Mouse (Mus musculus) liver, embryonic 12.5 days (tissue): ENCODE data around the gene Prdm16. TPM values are rescaled to one million over a fixed set of nuclear protein-coding genes. Genes with fewer than 3 reads are reported as not detected.
A peak's percentile ranks its signal among the peaks of the same experiment; 100 is the strongest.

Source experiments
- ATAC-seq: fragments of 200-750 bp; cut with Nextera tagmentation; 2 replicates; pipeline ENCODE4 v1.8.0; 2017; ENCODE audit warnings: moderate number of reproducible peaks, mild to moderate bottlenecking, moderate library complexity
- H3K27ac ChIP-seq: fragments of 300-500 bp; sonication (generic); 2 replicates; pipeline ENCODE4 v1.5.1; 2016; ENCODE audit warnings: mild to moderate bottlenecking
- H3K27me3 ChIP-seq: fragments of 300-500 bp; sonication (generic); replicated peaks from 2 replicates; pipeline ENCODE4 v1.6.1; 2016; ENCODE audit warnings: mild to moderate bottlenecking, moderate library complexity
- H3K36me3 ChIP-seq: fragments of 300-500 bp; sonication (generic); 2 replicates; pipeline ENCODE4 v1.6.1; 2016; ENCODE audit warnings: mild to moderate bottlenecking, moderate library complexity
- H3K4me1 ChIP-seq: fragments of 300-500 bp; sonication (generic); 2 replicates; pipeline ENCODE4 v1.6.1; 2016
- H3K4me2 ChIP-seq: fragments of 300-500 bp; sonication (generic); 2 replicates; pipeline ENCODE4 v1.6.1; 2016; ENCODE audit warnings: mild to moderate bottlenecking, moderate library complexity
- H3K4me3 ChIP-seq: fragments of 300-500 bp; sonication (generic); 2 replicates; pipeline ENCODE4 v1.5.1; 2016; ENCODE audit warnings: mild to moderate bottlenecking, moderate library complexity
- H3K9ac ChIP-seq: fragments of 300-500 bp; sonication (generic); 2 replicates; pipeline ENCODE4 v1.6.1; 2016; ENCODE audit warnings: mild to moderate bottlenecking, moderate library complexity
- H3K9me3 ChIP-seq: fragments of 300-500 bp; sonication (generic); replicated peaks from 2 replicates; pipeline ENCODE4 v1.6.1; 2016; ENCODE audit warnings: mild to moderate bottlenecking, moderate library complexity
- WGBS: fragments of 180-500 bp; shearing (Covaris S2); methylation state at CpG from one replicate; pipeline ENCODE4 v1.1.7; 2016; ENCODE audit not compliant: insufficient replicate concordance; 5-methylcytosine and 5-hydroxymethylcytosine counted together
- polyA plus RNA-seq: library from polyadenylated mRNA; unstranded; fragments of >200 nt; fragmentation: Nextera tagmentation; extraction: Ambion mirVana; gene quantifications from 2 replicates; pipeline ENCODE4 v1.2.1, GENCODE M21; 2016

The Prdm16 gene
- polyA plus RNA-seq, 1 experiment from 2014 or later = 2.4 TPM

DNA sequence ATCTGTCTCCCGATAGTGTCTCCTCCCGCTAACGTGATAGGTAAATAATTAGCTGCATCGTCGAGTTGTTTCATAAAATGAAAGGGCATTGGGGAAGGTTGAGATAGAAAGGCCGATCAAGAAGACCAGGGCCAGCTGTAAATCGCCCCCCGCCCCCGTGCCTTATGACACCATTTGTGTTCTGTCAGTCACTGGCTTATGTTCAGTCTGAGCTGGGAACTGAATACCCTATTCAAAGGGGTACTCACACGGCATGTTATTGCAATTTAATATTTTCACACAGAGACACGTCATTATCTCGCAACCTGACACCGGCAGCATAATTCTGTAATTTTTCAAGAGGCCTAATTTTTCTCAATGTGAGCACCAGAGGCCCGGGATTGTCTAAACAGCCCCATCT, 11.0 kb downstream of the Prdm16 start:
- Histone ChIP-seq H3K4me3 (no peak overlapping the region), H3K27ac (no peak overlapping the region), H3K27me3 (peaks cover 42% of the 10 kb centered on the region), H3K9ac (no peak overlapping the region), H3K4me1 (no peaks in the 10 kb centered on the region), H3K36me3 (no peaks in the 10 kb centered on the region), H3K4me2 (no peak overlapping the region), H3K9me3 (no peaks in the 10 kb centered on the region)
- WGBS = 60% methylated on average over 14 of the region's 14 CpGs
- no peak for ATAC-seq

DNA sequence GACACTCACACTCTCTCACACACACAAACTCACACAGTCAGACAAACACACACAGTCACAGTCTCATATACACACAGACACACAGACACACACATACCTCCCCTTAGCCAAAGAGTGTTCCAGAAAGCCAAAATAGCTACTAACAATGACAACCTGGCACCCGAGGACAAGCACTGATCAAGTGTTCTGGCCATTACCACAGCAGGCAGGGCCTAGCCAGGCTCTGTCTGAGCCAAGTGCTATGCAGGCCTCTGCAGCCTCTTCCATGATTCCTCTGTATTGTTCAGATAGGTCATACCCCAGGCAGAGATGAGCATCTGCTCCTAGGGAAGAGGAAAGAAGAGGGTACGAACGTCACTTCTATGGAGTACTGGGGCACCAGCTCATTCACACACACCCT, 13.4 kb downstream of the Prdm16 start:
- Histone ChIP-seq H3K9me3 (no peaks in the 10 kb centered on the region), H3K4me3 (no peak overlapping the region), H3K9ac (no peak overlapping the region), H3K27me3 (peaks cover 23% of the 10 kb centered on the region; the same call in 1 of the 2 replicates), H3K4me2 (no peak overlapping the region), H3K36me3 (no peaks in the 10 kb centered on the region), H3K27ac (no peak overlapping the region), H3K4me1 (peaks cover 2% of the 10 kb centered on the region; the same call in 1 of the 2 replicates)
- ATAC-seq = no peak
- 67% methylated on average over 3 of the region's 3 CpGs for WGBS

DNA sequence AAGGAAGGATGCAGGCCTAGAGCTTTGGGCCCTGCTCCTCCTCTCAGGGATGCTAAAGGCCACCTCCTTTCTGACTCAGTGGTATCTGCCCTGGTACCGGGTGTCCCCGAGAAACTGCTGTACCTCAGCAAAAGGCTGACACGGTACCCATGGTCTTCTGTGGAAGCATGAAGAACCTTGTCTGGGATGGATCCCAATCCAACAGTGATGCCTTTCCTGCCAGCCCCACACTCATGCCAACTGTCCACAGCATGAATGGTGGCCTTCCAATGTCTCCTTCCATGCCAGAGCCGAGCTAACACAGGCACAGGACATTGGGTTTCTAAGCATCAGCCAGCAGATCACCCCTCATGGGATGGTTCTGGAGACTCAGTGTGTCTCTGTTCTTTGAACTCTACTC, 14.2 kb downstream of the Prdm16 start:
- Histone ChIP-seq H3K9ac (no peak overlapping the region), H3K4me1 (peaks cover 7% of the 10 kb centered on the region; the same call in 1 of the 2 replicates), H3K9me3 (no peaks in the 10 kb centered on the region), H3K36me3 (no peaks in the 10 kb centered on the region), H3K27ac (no peak overlapping the region), H3K4me2 (no peak overlapping the region), H3K4me3 (no peak overlapping the region), H3K27me3 (peaks cover 18% of the 10 kb centered on the region; the same call in 1 of the 2 replicates)
- ATAC-seq = no peak
- 64% methylated on average over 4 of the region's 4 CpGs for WGBS

DNA sequence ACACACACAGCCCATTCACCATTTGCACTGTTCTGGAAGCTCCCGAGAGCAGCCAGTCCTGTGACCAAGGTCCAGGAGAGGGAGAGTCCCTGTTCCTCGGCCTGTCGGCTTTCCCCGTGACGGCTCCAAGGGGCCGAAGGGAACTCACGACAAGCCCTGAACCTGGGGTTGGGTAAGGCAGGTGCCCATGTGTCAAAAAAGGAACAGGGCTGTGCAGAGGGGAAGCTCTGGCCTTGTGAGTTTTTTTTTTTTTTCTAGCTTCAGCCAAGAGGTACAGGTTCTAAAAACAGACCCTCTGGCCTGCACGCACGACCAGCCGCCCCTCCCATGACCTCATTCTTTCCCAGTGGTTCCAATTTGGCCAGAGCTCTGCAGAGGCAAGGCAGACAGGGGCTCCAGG, 25.5 kb downstream of the Prdm16 start:
- H3K9ac ChIP-seq = no peak overlapping the region
- H3K27me3 ChIP-seq = no peaks in the 10 kb centered on the region; the same call in 1 of the 2 replicates
- no peaks in the 10 kb centered on the region for H3K36me3 ChIP-seq
- no peaks in the 10 kb centered on the region for H3K4me1 ChIP-seq
- no peak overlapping the region for H3K4me2 ChIP-seq
- no peaks in the 10 kb centered on the region for H3K9me3 ChIP-seq
- ATAC-seq = no peak; the same call in 1 of the 2 replicates
- no peak overlapping the region for H3K27ac ChIP-seq
- WGBS = 67% methylated on average over 10 of the region's 10 CpGs
- H3K4me3 ChIP-seq = no peak overlapping the region

DNA sequence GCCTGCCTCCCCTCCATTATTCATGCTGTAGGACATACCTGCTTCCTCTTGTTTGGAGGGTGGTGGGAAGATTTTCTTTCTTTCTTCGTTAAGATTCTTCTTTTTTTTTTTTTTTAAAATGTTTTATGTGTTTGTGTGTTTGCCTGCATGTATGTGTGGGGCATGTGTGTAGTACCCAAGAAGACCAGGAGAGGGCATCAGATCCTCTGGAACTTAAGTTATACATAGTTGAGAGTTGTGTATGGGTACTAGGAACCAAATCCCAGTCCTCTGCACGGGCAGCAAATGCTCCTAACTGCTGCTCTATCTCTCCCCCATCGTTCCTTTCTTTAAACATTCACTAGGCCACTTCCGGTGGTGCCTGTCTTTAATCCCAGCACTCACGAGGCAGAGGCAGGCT, 28.9 kb downstream of the Prdm16 start:
- H3K4me2 ChIP-seq = no peak overlapping the region
- H3K9ac ChIP-seq = no peak overlapping the region
- H3K4me3 ChIP-seq = no peak overlapping the region
- peaks cover 15% of the 10 kb centered on the region for H3K4me1 ChIP-seq
- no peaks in the 10 kb centered on the region for H3K9me3 ChIP-seq
- no peak overlapping the region for H3K27ac ChIP-seq
- H3K36me3 ChIP-seq = no peaks in the 10 kb centered on the region
- H3K27me3 ChIP-seq = no peaks in the 10 kb centered on the region
- no peak for ATAC-seq
- whole genome bisulfite sequencing = 64% methylated on average over 5 of the region's 5 CpGs

DNA sequence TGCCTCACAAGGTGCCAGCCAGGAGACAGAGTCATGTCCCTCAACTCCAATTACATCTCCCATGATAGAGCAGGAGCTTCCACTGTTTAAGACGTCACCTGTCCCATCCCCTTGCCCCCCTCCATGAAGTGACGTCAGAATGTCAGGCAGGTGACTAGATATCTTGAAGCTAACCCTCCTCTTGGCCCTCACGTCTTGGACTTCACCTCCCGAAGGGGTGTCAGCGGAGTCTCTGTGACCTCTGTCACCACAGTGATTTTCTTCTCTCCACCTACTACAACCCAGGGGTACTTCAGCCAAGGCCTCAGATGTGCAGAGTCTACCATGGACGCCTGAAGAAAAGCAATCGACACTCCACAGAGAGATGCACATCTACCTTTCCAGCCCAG, 32.2 kb downstream of the Prdm16 start:
- Histone ChIP-seq H3K27me3 (peaks cover 25% of the 10 kb centered on the region), H3K27ac (no peak overlapping the region), H3K36me3 (no peaks in the 10 kb centered on the region), H3K4me2 (no peak overlapping the region), H3K4me3 (no peak overlapping the region), H3K4me1 (peaks cover 15% of the 10 kb centered on the region), H3K9me3 (no peaks in the 10 kb centered on the region), H3K9ac (no peak overlapping the region)
- ATAC-seq = no peak
- WGBS = 58% methylated on average over 7 of the region's 7 CpGs

DNA sequence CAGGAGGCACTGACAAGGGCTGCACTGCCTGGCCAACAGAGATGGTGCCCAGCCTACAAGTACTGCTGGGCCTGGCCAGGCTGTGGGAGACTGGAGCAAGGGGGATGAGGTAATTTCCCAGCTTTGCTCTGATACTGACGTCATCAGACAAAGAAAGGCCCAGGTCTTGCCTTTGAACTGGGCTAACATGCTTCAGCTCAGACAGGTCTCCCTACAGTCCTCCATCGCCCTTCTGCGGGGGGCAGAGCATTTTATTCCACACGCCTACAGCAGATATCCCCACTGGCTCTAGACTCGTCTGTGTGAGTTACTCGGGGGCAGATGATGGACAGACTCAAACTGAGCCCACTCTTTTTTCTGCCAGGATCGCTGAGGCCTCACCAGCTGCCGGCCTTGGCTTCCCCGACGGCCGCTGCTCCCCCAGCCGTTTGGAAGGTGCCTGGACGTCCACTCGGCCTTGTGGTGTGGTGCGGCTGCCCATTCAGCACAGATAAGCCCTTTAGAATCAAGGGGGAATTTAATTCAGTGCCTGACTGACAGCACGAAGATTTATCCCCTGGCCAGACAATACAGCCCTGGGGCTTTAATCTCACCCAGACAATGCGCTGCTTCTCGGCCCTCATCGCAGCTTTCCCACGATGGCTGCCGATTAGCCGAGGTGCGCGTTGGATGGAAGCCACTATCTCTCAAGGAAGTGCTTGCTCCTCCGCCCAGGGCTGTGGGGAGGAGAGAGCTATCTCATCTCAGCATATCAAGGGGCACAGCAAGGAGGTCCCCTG, 32.8 kb downstream of the Prdm16 start:
- Histone ChIP-seq H3K4me3 (no peak overlapping the region), H3K4me2 (no peak overlapping the region), H3K9ac (no peak overlapping the region), H3K27me3 (peaks cover 25% of the 10 kb centered on the region), H3K36me3 (no peaks in the 10 kb centered on the region), H3K4me1 (peaks cover 15% of the 10 kb centered on the region), H3K9me3 (no peaks in the 10 kb centered on the region), H3K27ac (no peak overlapping the region)
- peak; percentile 87 for ATAC-seq
- WGBS = 43% methylated on average over 25 of the region's 25 CpGs

DNA sequence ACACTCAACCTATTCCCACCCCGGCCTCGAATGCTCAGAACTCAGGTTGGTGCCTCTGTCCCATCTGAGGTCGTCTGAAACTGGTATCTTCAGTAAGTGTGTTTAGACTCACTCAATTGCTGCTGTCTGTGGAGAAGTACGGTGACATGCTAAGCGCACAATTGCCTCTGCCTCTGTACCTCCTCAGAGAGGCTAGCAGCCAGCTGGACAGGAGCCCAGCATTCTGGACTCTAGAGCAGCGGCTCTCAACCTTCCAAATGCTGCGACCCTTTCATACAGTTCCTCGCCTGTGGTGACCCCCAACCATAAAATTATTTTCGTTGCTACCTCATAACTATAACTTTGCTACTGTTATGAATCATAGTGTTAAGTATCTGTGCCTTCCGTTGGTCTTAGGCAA, 34.3 kb downstream of the Prdm16 start:
- WGBS = 67% methylated on average over 10 of the region's 10 CpGs
- H3K4me2 ChIP-seq = no peak overlapping the region
- H3K9me3 ChIP-seq = no peaks in the 10 kb centered on the region
- H3K27ac ChIP-seq = no peak overlapping the region
- peaks cover 34% of the 10 kb centered on the region for H3K27me3 ChIP-seq
- H3K9ac ChIP-seq = no peak overlapping the region
- ATAC-seq = no peak
- no peaks in the 10 kb centered on the region for H3K36me3 ChIP-seq
- peaks cover 22% of the 10 kb centered on the region for H3K4me1 ChIP-seq
- no peak overlapping the region for H3K4me3 ChIP-seq

DNA sequence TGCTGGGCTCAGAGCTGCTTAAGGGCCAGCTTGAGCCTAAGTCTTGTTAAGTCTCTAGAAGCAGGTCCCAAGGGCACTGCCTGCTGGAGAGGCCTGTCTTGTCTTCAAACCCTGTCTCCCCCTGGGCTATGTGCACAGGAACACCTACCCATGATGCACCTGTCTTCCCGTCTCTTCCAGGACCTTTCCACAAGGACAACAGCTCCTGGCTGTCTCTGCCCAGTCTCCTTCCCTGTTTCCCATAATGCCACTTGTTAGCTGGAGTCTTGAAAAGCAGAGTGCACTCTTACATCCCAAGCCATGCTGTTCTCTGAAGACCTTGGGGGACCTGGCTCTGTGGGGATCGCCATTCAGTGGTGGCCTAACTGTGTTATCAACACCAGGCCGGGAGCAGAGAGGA, 35.7 kb downstream of the Prdm16 start:
- H3K4me2 ChIP-seq = no peak overlapping the region
- H3K36me3 ChIP-seq = no peaks in the 10 kb centered on the region
- no peak for ATAC-seq
- no peak overlapping the region for H3K4me3 ChIP-seq
- no peak overlapping the region for H3K9ac ChIP-seq
- no peak overlapping the region for H3K27ac ChIP-seq
- H3K9me3 ChIP-seq = no peaks in the 10 kb centered on the region
- 46% methylated on average over 3 of the region's 3 CpGs for WGBS
- H3K4me1 ChIP-seq = peaks cover 32% of the 10 kb centered on the region
- peaks cover 34% of the 10 kb centered on the region for H3K27me3 ChIP-seq

DNA sequence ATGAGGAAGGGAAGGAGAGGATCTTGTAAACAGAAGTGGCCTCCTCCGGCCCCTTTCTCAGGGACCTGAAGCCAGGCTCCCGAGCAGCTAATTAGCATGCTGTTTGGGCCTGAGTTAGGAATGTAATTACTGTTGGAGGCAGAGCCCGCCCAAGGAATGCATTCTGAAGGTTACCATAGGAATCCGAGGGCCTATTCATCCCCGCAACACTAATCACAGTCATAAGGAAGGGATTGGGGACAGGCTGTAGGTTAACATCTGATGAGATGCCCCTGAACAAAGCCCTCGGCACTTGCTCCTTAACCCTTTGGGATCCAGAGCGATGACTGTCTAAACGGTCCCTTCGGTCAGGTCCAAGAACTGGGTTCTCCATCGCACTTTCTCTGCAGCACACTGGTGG, 36.7 kb downstream of the Prdm16 start:
- no peak for ATAC-seq
- WGBS = 38% methylated on average over 10 of the region's 10 CpGs
- H3K36me3 ChIP-seq = no peaks in the 10 kb centered on the region

DNA sequence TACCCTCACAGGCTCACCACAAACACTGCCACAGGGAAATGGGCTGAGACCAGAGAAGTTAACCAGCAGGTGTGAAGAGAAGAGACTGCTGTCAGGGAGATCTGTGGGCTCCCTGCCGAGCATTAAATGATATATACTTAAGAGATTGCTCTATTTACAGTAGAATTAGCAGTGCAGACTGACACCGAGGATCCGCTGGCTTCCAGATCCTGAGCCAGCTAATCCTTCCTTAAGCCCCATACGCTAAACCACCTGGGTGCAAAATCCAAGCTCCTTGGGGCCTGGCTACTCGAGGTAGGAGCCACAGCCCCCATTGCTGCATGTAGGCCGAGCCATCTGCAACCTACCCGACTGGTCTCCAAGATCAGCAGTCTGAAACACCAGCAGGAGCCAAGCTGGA, 38.3 kb downstream of the Prdm16 start:
- ATAC-seq = no peak
- WGBS = 42% methylated on average over 7 of the region's 7 CpGs
- Histone ChIP-seq H3K9ac (no peak overlapping the region), H3K27ac (no peak overlapping the region), H3K4me1 (peaks cover 22% of the 10 kb centered on the region), H3K27me3 (peaks cover 56% of the 10 kb centered on the region), H3K4me2 (no peak overlapping the region), H3K9me3 (no peaks in the 10 kb centered on the region), H3K36me3 (no peaks in the 10 kb centered on the region), H3K4me3 (no peak overlapping the region)

More for the DNA sequence above, 36.7 kb downstream of the Prdm16 start:
- no peak overlapping the region for H3K4me3 ChIP-seq
- no peak overlapping the region for H3K9ac ChIP-seq
- no peaks in the 10 kb centered on the region for H3K9me3 ChIP-seq
- peaks cover 32% of the 10 kb centered on the region for H3K4me1 ChIP-seq
- H3K4me2 ChIP-seq = no peak overlapping the region
- peaks cover 40% of the 10 kb centered on the region for H3K27me3 ChIP-seq
- no peak overlapping the region for H3K27ac ChIP-seq

DNA sequence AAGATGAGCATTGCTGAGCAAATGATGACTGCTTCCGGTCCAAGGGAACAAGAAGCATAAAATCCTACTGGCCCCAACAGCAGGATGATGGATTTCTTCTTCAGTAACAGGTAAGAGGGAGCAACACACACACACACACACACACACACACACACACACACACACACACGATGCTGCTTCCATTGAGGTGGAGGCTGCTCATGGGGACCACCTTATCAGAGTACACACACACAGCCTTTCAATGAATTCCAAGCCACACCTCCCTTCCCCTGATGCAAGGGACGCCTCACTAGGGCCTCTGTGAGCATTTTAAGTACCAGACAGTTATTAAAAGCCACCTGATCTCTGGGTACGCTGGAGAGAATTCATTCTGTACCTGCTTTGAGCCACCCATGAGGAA, 39.9 kb downstream of the Prdm16 start:
- Histone ChIP-seq H3K27me3 (peaks cover 58% of the 10 kb centered on the region), H3K4me2 (no peak overlapping the region)
- peak; percentile 65 for ATAC-seq

More for the DNA sequence above, 39.9 kb downstream of the Prdm16 start:
- H3K27ac ChIP-seq = no peak overlapping the region
- H3K9me3 ChIP-seq = no peaks in the 10 kb centered on the region
- H3K9ac ChIP-seq = no peak overlapping the region
- WGBS = 44% methylated on average over 4 of the region's 4 CpGs
- peaks cover 22% of the 10 kb centered on the region for H3K4me1 ChIP-seq
- no peak overlapping the region for H3K4me3 ChIP-seq
- H3K36me3 ChIP-seq = no peaks in the 10 kb centered on the region
